Mouse (Mus musculus): Measurements from ENCODE around the gene Gm10272. TPM values are rescaled to one million over a fixed set of nuclear protein-coding genes. Genes with fewer than 3 reads are reported as not detected.

Gm10272 gene
- not detected in 2 replicates for polyA plus RNA-seq (2015; fragmentation: Nextera tagmentation; extraction: Ambion mirVana)

- Histone ChIP-seq H3K9me3 (replicated peaks) (no peaks in the 10 kb centered on the region), H3K27me3 (no peaks in the 10 kb centered on the region), H3K4me2 (no peak within 1 kb of the TSS), H3K9ac (no peak within 1 kb of the TSS), H3K27ac (no peak within 1 kb of the TSS), H3K36me3 (no peaks in the 10 kb centered on the region), H3K4me3 (no peak within 1 kb of the TSS), H3K4me1 (replicated peaks) (no peaks in the 10 kb centered on the region)
- 90% methylated on average over 1 of the region's 1 CpGs for WGBS
- ATAC-seq (replicated peaks; ENCODE audit: insufficient number of reproducible peaks, insufficient read depth, low FRiP score, low read depth), result no peak
These were observed at the start of gene Gm10272 for GRCm38 (mm10) chr10:77706326-77706725. TSS of gene Gm10272 (plus strand) at chr10:77706626.

DNA sequence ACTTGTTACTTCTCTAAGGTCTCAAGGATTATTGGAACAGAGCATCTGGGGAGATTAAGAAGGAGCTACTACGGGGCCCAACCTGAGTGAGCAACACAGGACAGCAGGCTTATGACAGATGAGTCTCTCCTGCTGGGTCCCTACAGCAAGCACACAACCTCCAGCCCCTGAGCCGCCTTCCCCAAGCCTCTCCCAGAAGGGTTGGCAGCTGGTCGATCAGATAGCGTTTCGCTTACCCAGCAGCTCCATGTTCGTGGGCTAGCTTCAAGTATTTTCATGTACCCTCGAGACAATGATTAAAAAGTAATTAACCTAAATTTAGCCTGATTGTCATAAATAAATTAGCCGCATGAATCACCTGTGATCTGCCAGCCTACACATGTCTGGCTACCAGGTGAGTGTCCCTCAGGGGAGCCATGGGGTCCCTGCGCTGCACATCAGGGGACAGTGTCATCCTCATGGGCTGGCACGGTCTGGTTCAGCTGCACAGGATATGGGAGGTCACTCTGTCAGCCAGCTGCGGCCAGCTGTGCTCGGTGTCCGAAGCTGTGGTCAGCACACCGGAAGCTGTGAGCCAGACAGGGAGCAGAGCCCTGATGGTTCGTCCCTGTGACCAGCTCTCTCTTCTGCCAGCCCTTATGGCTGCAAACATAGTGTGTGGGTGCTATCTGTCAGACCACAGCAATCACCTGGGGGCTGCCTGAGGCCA lies 48.0 kb upstream of the Gm10272 start:
- Histone ChIP-seq H3K4me3 (no peak overlapping the region), H3K9me3 (replicated peaks) (no peaks in the 10 kb centered on the region), H3K36me3 (no peaks in the 10 kb centered on the region), H3K27me3 (peaks cover 2% of the 10 kb centered on the region), H3K27ac (no peak overlapping the region), H3K4me2 (no peak overlapping the region), H3K9ac (no peak overlapping the region), H3K4me1 (replicated peaks) (no peaks in the 10 kb centered on the region)
- 60% methylated on average over 15 of the region's 15 CpGs for WGBS
- ATAC-seq (replicated peaks; ENCODE audit: insufficient number of reproducible peaks, insufficient read depth, low FRiP score, low read depth), result no peak

- no peaks in the 10 kb centered on the region for H3K36me3 ChIP-seq
- H3K4me3 ChIP-seq, result no peak overlapping the region
- no peak overlapping the region for H3K9ac ChIP-seq
- H3K4me2 ChIP-seq, result peak overlapping the region; percentile 37; the same call in 1 of the 2 replicates
- WGBS, result 31% methylated on average over 43 of the region's 43 CpGs
- no peaks in the 10 kb centered on the region for H3K9me3 ChIP-seq (replicated peaks)
- H3K27ac ChIP-seq, result no peak overlapping the region
- no peak for ATAC-seq (replicated peaks; ENCODE audit: insufficient number of reproducible peaks, insufficient read depth, low FRiP score, low read depth)
- no peaks in the 10 kb centered on the region for H3K4me1 ChIP-seq (replicated peaks)
- peaks cover 25% of the 10 kb centered on the region for H3K27me3 ChIP-seq
These were observed 42.3 kb upstream of the Gm10272 start for GRCm38 (mm10) chr10:77663949-77664665.

DNA sequence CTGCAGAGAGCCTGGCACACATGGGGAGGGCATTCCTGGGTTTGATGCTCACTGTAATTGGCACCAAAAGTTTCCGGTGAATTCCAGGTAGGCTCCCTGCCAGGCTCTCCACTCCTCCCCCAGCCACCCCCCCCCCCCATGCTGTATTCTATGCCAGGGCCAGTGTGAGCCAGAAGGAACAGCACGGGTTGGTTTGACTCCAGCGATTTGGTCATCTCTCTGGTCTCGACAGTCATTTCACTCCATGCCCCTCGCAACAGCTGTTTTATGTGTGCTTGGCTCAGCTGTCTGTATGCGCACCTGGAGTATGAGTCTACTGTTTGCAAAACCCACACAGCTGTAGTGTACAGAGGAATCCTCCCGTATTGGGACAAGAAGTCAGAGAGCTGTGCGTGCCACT lies 40.1 kb upstream of the Gm10272 start:
- H3K4me1 ChIP-seq (replicated peaks), result no peaks in the 10 kb centered on the region
- H3K9ac ChIP-seq, result no peak overlapping the region
- peaks cover 25% of the 10 kb centered on the region for H3K27me3 ChIP-seq
- no peaks in the 10 kb centered on the region for H3K36me3 ChIP-seq
- no peaks in the 10 kb centered on the region for H3K9me3 ChIP-seq (replicated peaks)
- H3K4me3 ChIP-seq, result no peak overlapping the region
- no peak overlapping the region for H3K27ac ChIP-seq
- no peak overlapping the region for H3K4me2 ChIP-seq
- no peak for ATAC-seq (replicated peaks; ENCODE audit: insufficient number of reproducible peaks, insufficient read depth, low FRiP score, low read depth)
- 76% methylated on average over 8 of the region's 8 CpGs for WGBS

DNA sequence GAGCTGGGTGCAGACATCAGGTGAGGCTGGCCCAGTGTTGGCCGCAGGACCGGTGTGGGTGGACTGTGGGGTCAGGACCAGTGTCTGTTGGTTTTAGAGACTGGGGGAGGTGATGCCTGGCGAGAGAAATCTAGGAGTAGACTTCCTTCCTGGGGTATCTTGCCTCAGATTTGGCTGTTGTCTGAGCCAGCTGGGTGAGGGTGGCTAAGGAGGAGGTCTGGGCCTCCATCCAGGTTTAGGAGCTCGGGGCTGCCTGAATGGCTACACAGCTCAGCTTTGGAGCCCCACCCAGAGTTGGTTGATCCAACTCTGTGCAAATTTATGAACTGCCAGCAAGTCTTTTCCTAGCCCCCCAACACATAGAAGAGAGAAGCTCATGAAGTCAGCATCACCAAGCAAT lies 39.0 kb upstream of the Gm10272 start:
- 62% methylated on average over 4 of the region's 4 CpGs for WGBS
- no peak for ATAC-seq (replicated peaks; ENCODE audit: insufficient number of reproducible peaks, insufficient read depth, low FRiP score, low read depth)
- no peak overlapping the region for H3K9ac ChIP-seq
- no peaks in the 10 kb centered on the region for H3K9me3 ChIP-seq (replicated peaks)
- H3K4me2 ChIP-seq, result no peak overlapping the region
- H3K4me3 ChIP-seq, result no peak overlapping the region
- no peaks in the 10 kb centered on the region for H3K4me1 ChIP-seq (replicated peaks)
- H3K27me3 ChIP-seq, result peaks cover 25% of the 10 kb centered on the region
- no peaks in the 10 kb centered on the region for H3K36me3 ChIP-seq
- no peak overlapping the region for H3K27ac ChIP-seq

DNA sequence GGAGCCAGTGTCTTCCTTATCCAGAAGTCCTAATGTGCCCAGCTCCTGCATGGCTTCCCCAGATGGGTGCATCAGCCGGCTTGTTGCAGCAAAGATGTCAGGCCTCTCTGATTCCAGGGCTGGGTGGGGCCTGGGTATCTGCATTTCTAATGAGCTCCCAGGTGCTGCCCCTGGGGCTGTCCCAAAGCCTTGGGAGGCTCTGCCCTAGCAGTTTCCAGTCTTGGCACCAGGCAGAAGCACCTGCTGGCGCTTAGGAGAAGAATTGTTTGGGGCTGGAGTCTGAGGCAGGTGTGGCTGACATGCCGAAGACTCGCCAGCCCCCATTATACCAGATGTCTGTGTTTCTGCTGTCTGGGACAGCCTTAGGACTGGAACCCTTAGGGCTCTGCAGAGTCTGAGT lies 35.7 kb upstream of the Gm10272 start:
- Histone ChIP-seq H3K9ac (no peak overlapping the region), H3K36me3 (no peaks in the 10 kb centered on the region), H3K4me1 (replicated peaks) (no peaks in the 10 kb centered on the region), H3K4me2 (no peak overlapping the region), H3K27me3 (peaks cover 9% of the 10 kb centered on the region), H3K27ac (no peak overlapping the region), H3K4me3 (no peak overlapping the region), H3K9me3 (replicated peaks) (no peaks in the 10 kb centered on the region)
- WGBS, result 75% methylated on average over 4 of the region's 4 CpGs
- ATAC-seq (replicated peaks; ENCODE audit: insufficient number of reproducible peaks, insufficient read depth, low FRiP score, low read depth), result no peak

DNA sequence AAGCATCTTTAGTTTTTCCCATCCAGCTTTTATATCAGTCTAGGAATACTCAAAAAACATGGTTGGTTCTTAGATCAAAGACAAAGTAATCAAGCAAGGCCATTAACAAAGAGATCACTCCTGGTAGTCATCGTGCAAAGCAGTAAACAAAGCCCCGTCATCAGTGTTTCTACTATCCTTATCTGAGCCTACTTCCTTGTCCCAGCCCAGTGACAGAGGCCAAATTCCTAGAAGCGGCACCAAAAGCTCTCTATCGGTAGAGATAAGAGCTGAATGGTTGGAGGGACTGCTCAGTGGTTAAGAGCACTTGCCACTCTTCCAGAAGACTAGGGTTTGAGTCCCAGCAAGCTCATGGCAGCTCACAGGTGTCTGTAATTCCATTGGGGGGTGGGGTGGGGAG lies 34.9 kb upstream of the Gm10272 start:
- ATAC-seq (replicated peaks; ENCODE audit: insufficient number of reproducible peaks, insufficient read depth, low FRiP score, low read depth), result no peak
- H3K27me3 ChIP-seq, result peaks cover 17% of the 10 kb centered on the region

GRCm38 (mm10) chr10:77673765-77674164 lies 32.7 kb upstream of the Gm10272 start:
- Histone ChIP-seq H3K27ac (no peak overlapping the region), H3K27me3 (peaks cover 36% of the 10 kb centered on the region), H3K4me1 (replicated peaks) (peaks cover 8% of the 10 kb centered on the region), H3K4me2 (no peak overlapping the region), H3K4me3 (no peak overlapping the region), H3K9me3 (replicated peaks) (no peaks in the 10 kb centered on the region), H3K36me3 (no peaks in the 10 kb centered on the region), H3K9ac (no peak overlapping the region)
- 52% methylated on average over 13 of the region's 13 CpGs for WGBS
- ATAC-seq (replicated peaks; ENCODE audit: insufficient number of reproducible peaks, insufficient read depth, low FRiP score, low read depth), result no peak

More for the DNA sequence above, 34.9 kb upstream of the Gm10272 start:
- H3K27ac ChIP-seq, result no peak overlapping the region
- no peaks in the 10 kb centered on the region for H3K36me3 ChIP-seq
- no peak overlapping the region for H3K4me2 ChIP-seq
- 16% methylated on average over 4 of the region's 4 CpGs for WGBS
- H3K4me1 ChIP-seq (replicated peaks), result no peaks in the 10 kb centered on the region
- no peak overlapping the region for H3K9ac ChIP-seq
- H3K9me3 ChIP-seq (replicated peaks), result no peaks in the 10 kb centered on the region
- H3K4me3 ChIP-seq, result no peak overlapping the region

- Histone ChIP-seq H3K9ac (peak overlapping the region; percentile 17; the same call in 1 of the 2 replicates), H3K27me3 (peaks cover 57% of the 10 kb centered on the region), H3K4me1 (replicated peaks) (peaks cover 8% of the 10 kb centered on the region), H3K4me3 (peak overlapping the region; percentile 37), H3K36me3 (no peaks in the 10 kb centered on the region), H3K4me2 (peak overlapping the region; percentile 61), H3K9me3 (replicated peaks) (no peaks in the 10 kb centered on the region), H3K27ac (no peak overlapping the region)
- WGBS, result 1% methylated on average over 35 of the region's 35 CpGs
- ATAC-seq (replicated peaks; ENCODE audit: insufficient number of reproducible peaks, insufficient read depth, low FRiP score, low read depth), result no peak
These were observed 28.9 kb upstream of the Gm10272 start for GRCm38 (mm10) chr10:77677562-77677961.

DNA sequence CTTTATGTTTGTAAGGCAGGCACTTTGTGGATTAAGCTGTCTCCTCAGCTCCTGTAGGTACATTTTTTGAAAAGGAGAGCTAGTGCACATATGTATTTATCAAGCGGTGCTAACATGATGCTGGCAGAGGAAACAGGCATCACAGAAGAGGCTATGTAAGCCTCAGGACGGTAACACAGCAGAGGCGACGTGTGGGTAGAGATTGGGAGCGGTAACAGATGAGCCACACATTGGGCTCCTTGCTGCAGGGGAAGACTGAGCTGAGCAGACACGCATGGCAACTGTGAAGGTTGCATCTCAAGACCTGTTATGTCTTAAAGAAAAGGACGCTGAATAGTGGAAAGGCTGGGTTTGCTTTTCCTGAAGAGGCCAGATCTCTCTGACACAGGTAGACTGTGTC lies 23.4 kb upstream of the Gm10272 start:
- Histone ChIP-seq H3K36me3 (no peaks in the 10 kb centered on the region), H3K27me3 (peaks cover 79% of the 10 kb centered on the region)
- 60% methylated on average over 7 of the region's 7 CpGs for WGBS

DNA sequence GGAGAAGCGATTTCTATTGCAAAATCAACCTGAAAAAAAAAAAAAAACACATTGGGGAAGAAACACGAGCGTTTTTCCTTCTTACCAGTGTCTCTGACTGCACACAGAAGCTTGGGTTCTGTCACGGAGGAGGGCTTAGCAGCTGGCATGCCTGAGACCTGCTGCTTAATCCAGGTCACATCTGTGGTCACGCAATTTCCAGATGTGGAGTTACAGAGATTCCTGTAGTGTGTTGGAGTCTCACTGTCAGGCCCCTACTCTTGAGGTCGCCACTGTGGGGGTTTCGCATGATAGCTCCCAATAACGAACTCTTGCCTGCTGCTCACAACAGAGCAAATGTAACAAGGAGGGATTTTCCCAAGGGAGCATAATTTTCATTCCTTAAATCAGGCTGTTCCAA lies 22.2 kb upstream of the Gm10272 start:
- peaks cover 79% of the 10 kb centered on the region for H3K27me3 ChIP-seq
- no peak overlapping the region for H3K4me2 ChIP-seq
- H3K27ac ChIP-seq, result no peak overlapping the region
- H3K9me3 ChIP-seq (replicated peaks), result no peaks in the 10 kb centered on the region
- ATAC-seq (replicated peaks; ENCODE audit: insufficient number of reproducible peaks, insufficient read depth, low FRiP score, low read depth), result no peak
- no peak overlapping the region for H3K4me3 ChIP-seq
- no peaks in the 10 kb centered on the region for H3K36me3 ChIP-seq
- WGBS, result 40% methylated on average over 8 of the region's 8 CpGs
- no peak overlapping the region for H3K9ac ChIP-seq
- peaks cover 9% of the 10 kb centered on the region for H3K4me1 ChIP-seq (replicated peaks)

More for the DNA sequence above, 23.4 kb upstream of the Gm10272 start:
- H3K9ac ChIP-seq, result no peak overlapping the region
- H3K4me1 ChIP-seq (replicated peaks), result peaks cover 9% of the 10 kb centered on the region
- H3K27ac ChIP-seq, result no peak overlapping the region
- H3K9me3 ChIP-seq (replicated peaks), result no peaks in the 10 kb centered on the region
- H3K4me2 ChIP-seq, result no peak overlapping the region
- no peak for ATAC-seq (replicated peaks; ENCODE audit: insufficient number of reproducible peaks, insufficient read depth, low FRiP score, low read depth)
- no peak overlapping the region for H3K4me3 ChIP-seq

Measured in heart, embryonic 15.5 days (tissue).